Mouse (Mus musculus): ENCODE measurements at regions not wholly inside any gene's neighbourhood (a gene's known extent, or its start where the extent isn't known, plus 50 kb on each side); places are given as distances from the start of the nearest gene placed in this dataset.

- no peaks in the 10 kb centered on the region for H3K27me3 ChIP-seq (replicated peaks)
- H3K4me1 ChIP-seq = peaks cover 6% of the 10 kb centered on the region
- H3K9me3 ChIP-seq = no peaks in the 10 kb centered on the region
- no peak overlapping the region for H3K9ac ChIP-seq
- H3K4me2 ChIP-seq = no peak overlapping the region
- ATAC-seq (replicated peaks) = peak; percentile 50; the same call in 1 of the 2 replicates
- H3K4me3 ChIP-seq = no peak overlapping the region
- H3K27ac ChIP-seq = peak overlapping the region; percentile 35
- H3K36me3 ChIP-seq (replicated peaks) = no peaks in the 10 kb centered on the region
- WGBS = 36% methylated on average over 4 of the region's 4 CpGs
These were observed 452.6 kb upstream of the Nrsn1 start for GRCm38 (mm10) chr13:25722595-25723525.

GRCm38 (mm10) chr13:25700965-25701364 lies 430.7 kb upstream of the Nrsn1 start:
- Histone ChIP-seq H3K27ac (no peak overlapping the region), H3K4me2 (no peak overlapping the region), H3K9me3 (no peaks in the 10 kb centered on the region), H3K27me3 (replicated peaks) (no peaks in the 10 kb centered on the region), H3K36me3 (replicated peaks) (no peaks in the 10 kb centered on the region), H3K4me1 (no peaks in the 10 kb centered on the region), H3K9ac (no peak overlapping the region), H3K4me3 (no peak overlapping the region)
- WGBS = 43% methylated on average over 4 of the region's 4 CpGs
- ATAC-seq (replicated peaks) = 0 out of 2 replicates have a peak, but pooled peaks have one; percentile 17

GRCm38 (mm10) chr13:25695956-25696355 lies 425.7 kb upstream of the Nrsn1 start:
- no peak overlapping the region for H3K9ac ChIP-seq
- H3K36me3 ChIP-seq (replicated peaks) = no peaks in the 10 kb centered on the region
- no peak overlapping the region for H3K4me2 ChIP-seq
- H3K27me3 ChIP-seq (replicated peaks) = no peaks in the 10 kb centered on the region
- no peak overlapping the region for H3K4me3 ChIP-seq
- H3K9me3 ChIP-seq = no peaks in the 10 kb centered on the region
- H3K27ac ChIP-seq = no peak overlapping the region
- ATAC-seq (replicated peaks) = no peak
- no peaks in the 10 kb centered on the region for H3K4me1 ChIP-seq
- 96% methylated on average over 1 of the region's 1 CpGs for WGBS

GRCm38 (mm10) chr13:25695017-25695604 lies 424.8 kb upstream of the Nrsn1 start:
- no peak overlapping the region for H3K4me2 ChIP-seq
- no peak overlapping the region for H3K4me3 ChIP-seq
- H3K27me3 ChIP-seq (replicated peaks) = no peaks in the 10 kb centered on the region
- 86% methylated on average over 14 of the region's 14 CpGs for WGBS
- no peaks in the 10 kb centered on the region for H3K9me3 ChIP-seq
- no peak for ATAC-seq (replicated peaks)
- H3K4me1 ChIP-seq = no peaks in the 10 kb centered on the region
- no peak overlapping the region for H3K9ac ChIP-seq
- H3K36me3 ChIP-seq (replicated peaks) = no peaks in the 10 kb centered on the region
- H3K27ac ChIP-seq = no peak overlapping the region

- Histone ChIP-seq H3K9ac (no peak overlapping the region), H3K9me3 (no peaks in the 10 kb centered on the region), H3K4me3 (no peak overlapping the region), H3K27ac (no peak overlapping the region), H3K4me2 (no peak overlapping the region), H3K36me3 (replicated peaks) (no peaks in the 10 kb centered on the region), H3K4me1 (no peaks in the 10 kb centered on the region), H3K27me3 (replicated peaks) (no peaks in the 10 kb centered on the region)
- 89% methylated on average over 2 of the region's 2 CpGs for WGBS
- ATAC-seq (replicated peaks) = no peak
These were observed 408.0 kb upstream of the Nrsn1 start for GRCm38 (mm10) chr13:25678221-25678735.

GRCm38 (mm10) chr13:25675208-25675607 lies 404.9 kb upstream of the Nrsn1 start:
- ATAC-seq (replicated peaks) = no peak
- Histone ChIP-seq H3K9ac (no peak overlapping the region), H3K4me1 (no peaks in the 10 kb centered on the region)

GRCm38 (mm10) chr13:25666022-25666421 lies 395.7 kb upstream of the Nrsn1 start:
- no peak for ATAC-seq (replicated peaks)
- Histone ChIP-seq H3K27me3 (replicated peaks) (no peaks in the 10 kb centered on the region), H3K36me3 (replicated peaks) (no peaks in the 10 kb centered on the region), H3K9ac (no peak overlapping the region), H3K4me2 (no peak overlapping the region), H3K27ac (no peak overlapping the region), H3K4me3 (no peak overlapping the region), H3K4me1 (no peaks in the 10 kb centered on the region), H3K9me3 (no peaks in the 10 kb centered on the region)
- 91% methylated on average over 3 of the region's 3 CpGs for WGBS

More at GRCm38 (mm10) chr13:25675208-25675607, 404.9 kb upstream of the Nrsn1 start:
- Histone ChIP-seq H3K36me3 (replicated peaks) (no peaks in the 10 kb centered on the region), H3K27ac (no peak overlapping the region), H3K4me3 (no peak overlapping the region), H3K27me3 (replicated peaks) (no peaks in the 10 kb centered on the region), H3K4me2 (no peak overlapping the region), H3K9me3 (no peaks in the 10 kb centered on the region)
- WGBS = 95% methylated on average over 6 of the region's 6 CpGs

- no peaks in the 10 kb centered on the region for H3K36me3 ChIP-seq (replicated peaks)
- H3K4me1 ChIP-seq = no peaks in the 10 kb centered on the region
- H3K9ac ChIP-seq = no peak overlapping the region
- no peaks in the 10 kb centered on the region for H3K9me3 ChIP-seq
- ATAC-seq (replicated peaks) = no peak
- no peaks in the 10 kb centered on the region for H3K27me3 ChIP-seq (replicated peaks)
- no peak overlapping the region for H3K27ac ChIP-seq
- H3K4me2 ChIP-seq = no peak overlapping the region
- no peak overlapping the region for H3K4me3 ChIP-seq
- 78% methylated on average over 2 of the region's 2 CpGs for WGBS
These were observed 394.8 kb upstream of the Nrsn1 start for GRCm38 (mm10) chr13:25664963-25665606.

GRCm38 (mm10) chr13:25648430-25648786 lies 378.1 kb upstream of the Nrsn1 start:
- Histone ChIP-seq H3K4me2 (no peak overlapping the region), H3K27ac (no peak overlapping the region), H3K36me3 (replicated peaks) (no peaks in the 10 kb centered on the region), H3K9me3 (no peaks in the 10 kb centered on the region), H3K4me3 (no peak overlapping the region), H3K27me3 (replicated peaks) (no peaks in the 10 kb centered on the region), H3K4me1 (no peaks in the 10 kb centered on the region), H3K9ac (no peak overlapping the region)
- ATAC-seq (replicated peaks) = no peak
- WGBS = 94% methylated on average over 1 of the region's 1 CpGs

GRCm38 (mm10) chr13:25647711-25648429 lies 377.6 kb upstream of the Nrsn1 start:
- Histone ChIP-seq H3K4me1 (no peaks in the 10 kb centered on the region), H3K27me3 (replicated peaks) (no peaks in the 10 kb centered on the region), H3K9me3 (no peaks in the 10 kb centered on the region), H3K9ac (no peak overlapping the region), H3K36me3 (replicated peaks) (no peaks in the 10 kb centered on the region), H3K4me3 (no peak overlapping the region), H3K27ac (no peak overlapping the region), H3K4me2 (no peak overlapping the region)
- 81% methylated on average over 3 of the region's 3 CpGs for WGBS
- ATAC-seq (replicated peaks) = no peak

GRCm38 (mm10) chr13:25639522-25640291 lies 369.4 kb upstream of the Nrsn1 start:
- Histone ChIP-seq H3K27me3 (replicated peaks) (no peaks in the 10 kb centered on the region), H3K4me1 (no peaks in the 10 kb centered on the region), H3K36me3 (replicated peaks) (no peaks in the 10 kb centered on the region), H3K9me3 (no peaks in the 10 kb centered on the region), H3K4me2 (no peak overlapping the region), H3K27ac (no peak overlapping the region), H3K9ac (no peak overlapping the region), H3K4me3 (no peak overlapping the region)
- 20% methylated on average over 6 of the region's 6 CpGs for WGBS
- ATAC-seq (replicated peaks) = no peak
